ENCODE assay signal across 7 mouse cellular contexts in genomic region chr11:51605602-51606446, GRCm38 (mm10). TPM values are rescaled to one million over a fixed set of nuclear protein-coding genes. Genes with fewer than 3 reads are reported as not detected.
DNase-seq lines count a peak whose midpoint lies in the region; ATAC-seq and TF ChIP-seq lines count a peak whose summit lies in the region.

No protein-coding gene starts in this region.

- H3K27ac ChIP-seq in intestine, embryonic 15.5 days, result peak overlapping the region; percentile 92
- peak overlapping the region; percentile 99 for H3K27ac ChIP-seq in limb, embryonic 10.5 days
- peak overlapping the region; percentile 93 for H3K27ac ChIP-seq in midbrain, embryonic 12.5 days (replicated peaks)
- peak overlapping the region; percentile 79 for H3K27ac ChIP-seq in small intestine, adult 2 months (ENCODE audit: insufficient read depth, low read depth, low read length)

- ATAC-seq in intestine, embryonic 15.5 days, result peak; percentile 82
- peak; percentile 53 for ATAC-seq in midbrain, embryonic 12.5 days (ENCODE audit: low FRiP score, low read depth)

- no peaks in the 10 kb centered on the region for H3K27me3 ChIP-seq in intestine, embryonic 15.5 days (replicated peaks)
- no peaks in the 10 kb centered on the region for H3K27me3 ChIP-seq in limb, embryonic 10.5 days (ENCODE audit: low read depth, poor library complexity, severe bottlenecking)
- H3K27me3 ChIP-seq in midbrain, embryonic 12.5 days, result no peaks in the 10 kb centered on the region
- no peaks in the 10 kb centered on the region for H3K27me3 ChIP-seq in small intestine, adult 2 months (ENCODE audit: control insufficient read depth, insufficient read depth, low read length)

- DNase-seq in adrenal gland, adult 18-20 months (ENCODE audit: low spot score in 2 of 2), result peak; percentile 87 to 88
- peak; percentile 83 for DNase-seq in embryo, embryonic 10.5 days (ENCODE audit: low spot score)
- peak; percentile 89 for DNase-seq in gastrocnemius, postnatal 25 days
- peak; percentile 81 for DNase-seq in limb, embryonic 10.5 days (ENCODE audit: low spot score)

- TF ChIP-seq CTCF in small intestine, adult 2 months (IDR thresholded peaks at IDR 0.05; ENCODE audit: extremely low read depth, insufficient read length, insufficient replicate concordance, low read depth, low read length), result no peak

- peak overlapping the region; percentile 99 for H3K9ac ChIP-seq in intestine, embryonic 15.5 days
- peak overlapping the region; percentile 100 for H3K9ac ChIP-seq in midbrain, embryonic 12.5 days (replicated peaks)

- TF ChIP-seq POLR2A in small intestine, adult 2 months (IDR thresholded peaks at IDR 0.05; ENCODE audit: low read depth, low read length), result peak; percentile 72

- peak overlapping the region; percentile 72 for H3K4me2 ChIP-seq in intestine, embryonic 15.5 days (replicated peaks)
- peak overlapping the region; percentile 84 for H3K4me2 ChIP-seq in midbrain, embryonic 12.5 days (replicated peaks)

- H3K4me1 ChIP-seq in intestine, embryonic 15.5 days (replicated peaks), result peaks cover 25% of the 10 kb centered on the region
- H3K4me1 ChIP-seq in limb, embryonic 10.5 days, result peaks cover 37% of the 10 kb centered on the region
- peaks cover 42% of the 10 kb centered on the region for H3K4me1 ChIP-seq in midbrain, embryonic 12.5 days
- H3K4me1 ChIP-seq in small intestine, adult 2 months (ENCODE audit: control insufficient read depth, insufficient read depth, insufficient read length, low read length), result peaks cover 3% of the 10 kb centered on the region

- WGBS in intestine, embryonic 15.5 days, result under 1% methylated on average over 81 of the region's 81 CpGs
- under 1% methylated on average over 81 of the region's 81 CpGs for WGBS in limb, embryonic 10.5 days
- WGBS in midbrain, embryonic 12.5 days, result under 1% methylated on average over 78 of the region's 81 CpGs
- under 1% methylated on average over 81 of the region's 81 CpGs for WGBS in small intestine, adult 2 months

- H3K9me3 ChIP-seq in intestine, embryonic 15.5 days, result no peaks in the 10 kb centered on the region
- no peaks in the 10 kb centered on the region for H3K9me3 ChIP-seq in limb, embryonic 10.5 days (replicated peaks)
- H3K9me3 ChIP-seq in midbrain, embryonic 12.5 days, result no peaks in the 10 kb centered on the region

- peaks cover 38% of the 10 kb centered on the region for H3K36me3 ChIP-seq in intestine, embryonic 15.5 days
- H3K36me3 ChIP-seq in limb, embryonic 10.5 days, result peaks cover 52% of the 10 kb centered on the region
- peaks cover 46% of the 10 kb centered on the region for H3K36me3 ChIP-seq in midbrain, embryonic 12.5 days
- H3K36me3 ChIP-seq in small intestine, adult 2 months (ENCODE audit: control insufficient read depth, insufficient read depth, low read length), result peaks cover 40% of the 10 kb centered on the region

- H3K4me3 ChIP-seq in intestine, embryonic 15.5 days (replicated peaks), result peak overlapping the region; percentile 95
- peak overlapping the region; percentile 86 for H3K4me3 ChIP-seq in limb, embryonic 10.5 days
- peak overlapping the region; percentile 95 for H3K4me3 ChIP-seq in midbrain, embryonic 12.5 days
- peak overlapping the region; percentile 88 for H3K4me3 ChIP-seq in small intestine, adult 2 months (ENCODE audit: low read depth, low read length)

RNA-seq across cellular contexts. Expression of gene Hnrnpab, which starts 0.8 kb away (rescaled TPM):
- total RNA-seq in adrenal gland, adult 18-20 months (2021), result 100 to 1,000 TPM; 254 to 336 TPM
- total RNA-seq in gastrocnemius, postnatal 25 days (2021), result 100 to 1,000 TPM; 102 to 105 TPM
- polyA plus RNA-seq in intestine, embryonic 15.5 days (2015; fragmentation: Nextera tagmentation; extraction: Ambion mirVana), result 381 and 414 TPM in 2 replicates
- polyA plus RNA-seq in limb, embryonic 10.5 days (2016; fragmentation: Nextera tagmentation; extraction: Ambion mirVana), result 723 and 764 TPM in 2 replicates
- polyA plus RNA-seq in midbrain, embryonic 12.5 days (2016; fragmentation: Nextera tagmentation; extraction: Ambion mirVana), result 771 and 878 TPM in 2 replicates
- polyA plus RNA-seq in small intestine, adult 2 months (2012; rRNA removed), result 276 and 428 TPM in 2 replicates

RNA-seq across cellular contexts. Expression of gene Nhp2, which starts 13.7 kb away (rescaled TPM):
- 10 to 100 TPM; 53.3 to 68.6 TPM for total RNA-seq in adrenal gland, adult 18-20 months (2021)
- total RNA-seq in gastrocnemius, postnatal 25 days (2021), result 10 to 100 TPM; 19.3 to 23.6 TPM
- 172 and 184 TPM in 2 replicates for polyA plus RNA-seq in intestine, embryonic 15.5 days (2015; fragmentation: Nextera tagmentation; extraction: Ambion mirVana)
- 230 and 312 TPM in 2 replicates for polyA plus RNA-seq in limb, embryonic 10.5 days (2016; fragmentation: Nextera tagmentation; extraction: Ambion mirVana)
- 118 and 128 TPM in 2 replicates for polyA plus RNA-seq in midbrain, embryonic 12.5 days (2016; fragmentation: Nextera tagmentation; extraction: Ambion mirVana)
- polyA plus RNA-seq in small intestine, adult 2 months (2012; rRNA removed), result 33.8 and 45.0 TPM in 2 replicates

RNA-seq across cellular contexts. Expression of gene Phykpl, which starts 21.3 kb away (rescaled TPM):
- 10 to 100 TPM; 20.9 to 24.6 TPM for total RNA-seq in adrenal gland, adult 18-20 months (2021)
- total RNA-seq in gastrocnemius, postnatal 25 days (2021), result 10 to 100 TPM; 15.5 to 17.2 TPM
- 18.5 and 21.1 TPM in 2 replicates for polyA plus RNA-seq in intestine, embryonic 15.5 days (2015; fragmentation: Nextera tagmentation; extraction: Ambion mirVana)
- polyA plus RNA-seq in limb, embryonic 10.5 days (2016; fragmentation: Nextera tagmentation; extraction: Ambion mirVana), result 15.6 and 16.1 TPM in 2 replicates
- polyA plus RNA-seq in midbrain, embryonic 12.5 days (2016; fragmentation: Nextera tagmentation; extraction: Ambion mirVana), result 16.5 and 17.7 TPM in 2 replicates
- polyA plus RNA-seq in small intestine, adult 2 months (2012; rRNA removed), result 14.9 and 18.7 TPM in 2 replicates

RNA-seq across cellular contexts. Expression of gene Rmnd5b, which starts 29.9 kb away (rescaled TPM):
- total RNA-seq in adrenal gland, adult 18-20 months (2021), result 10 to 100 TPM; 30.0 to 47.2 TPM
- total RNA-seq in gastrocnemius, postnatal 25 days (2021), result 10 to 100 TPM in 1 of 2 experiments, 1 to 10 TPM in 1; 9.3 to 12.3 TPM
- 38.2 and 42.6 TPM in 2 replicates for polyA plus RNA-seq in intestine, embryonic 15.5 days (2015; fragmentation: Nextera tagmentation; extraction: Ambion mirVana)
- 37.1 and 42.1 TPM in 2 replicates for polyA plus RNA-seq in limb, embryonic 10.5 days (2016; fragmentation: Nextera tagmentation; extraction: Ambion mirVana)
- polyA plus RNA-seq in midbrain, embryonic 12.5 days (2016; fragmentation: Nextera tagmentation; extraction: Ambion mirVana), result 44.3 and 46.8 TPM in 2 replicates
- polyA plus RNA-seq in small intestine, adult 2 months (2012; rRNA removed), result 36.0 and 45.9 TPM in 2 replicates

RNA-seq across cellular contexts. Expression of gene N4bp3, which starts 44.8 kb away (rescaled TPM):
- 1 to 10 TPM; 6.3 to 7.7 TPM for total RNA-seq in adrenal gland, adult 18-20 months (2021)
- 1 to 10 TPM; 2.9 to 3.8 TPM for total RNA-seq in gastrocnemius, postnatal 25 days (2021)
- 17.6 and 18.1 TPM in 2 replicates for polyA plus RNA-seq in intestine, embryonic 15.5 days (2015; fragmentation: Nextera tagmentation; extraction: Ambion mirVana)
- 27.9 and 34.3 TPM in 2 replicates for polyA plus RNA-seq in limb, embryonic 10.5 days (2016; fragmentation: Nextera tagmentation; extraction: Ambion mirVana)
- 10.7 and 11.8 TPM in 2 replicates for polyA plus RNA-seq in midbrain, embryonic 12.5 days (2016; fragmentation: Nextera tagmentation; extraction: Ambion mirVana)
- 2.5 and 5.0 TPM in 2 replicates for polyA plus RNA-seq in small intestine, adult 2 months (2012; rRNA removed)

Comparison
In these comparisons a context has a peak if more than half of its experiments do, and no peak if none do; other contexts are left out.
1. Peak in every context shown above with its lines: DNase-seq, ATAC-seq, H3K4me3 ChIP-seq and H3K27ac ChIP-seq.